Comparison of ENCODE assay signal across 12 mouse cellular contexts in genomic region chr4:86013640-86014039, GRCm38 (mm10).
"Had no signal": no experiment of that assay in that cellular context is flagged by ENCODE, and none has a peak within 500 bp of the region (broad histone marks: within the 10 kb centered on the region; RNA-seq: fewer than 3 reads in every experiment).

No protein-coding gene starts in this region.

- DNase-seq: liver, postnatal 0 days; lung, adult 2 months; lung, postnatal 14 days; lung, postnatal 36 days; midbrain, embryonic 14.5 days; retina, postnatal 1 day; right cerebral cortex, postnatal 25 days; right cerebral cortex, postnatal 4 days; spleen, adult 18-20 months; thymus, adult 2 months; thymus, postnatal 25 days; thymus, postnatal 4 days had no signal
